Mouse (Mus musculus): ENCODE measurements around the gene Fkbp15. TPM values are rescaled to one million over a fixed set of nuclear protein-coding genes. Genes with fewer than 3 reads are reported as not detected.

The Fkbp15 gene
- polyA plus RNA-seq, 1 experiment: 26.4 TPM

GRCm38 (mm10) chr4:62331977-62332376 is 28.4 kb downstream of the Fkbp15 start:
- Histone ChIP-seq H3K27me3 (ENCODE audit: control insufficient read depth, insufficient read depth, low read length) (no peaks in the 10 kb centered on the region), H3K4me1 (ENCODE audit: control insufficient read depth, insufficient read depth, low read length) (no peaks in the 10 kb centered on the region), H3K4me3 (replicated peaks; ENCODE audit: insufficient read depth, low read depth, low read length) (no peak overlapping the region), H3K27ac (ENCODE audit: insufficient read depth, low read length) (no peak overlapping the region)
- WGBS: 70% methylated on average over 5 of the region's 5 CpGs
- no peak for DNase-seq
- no peak for TF ChIP-seq CTCF (IDR thresholded peaks at IDR 0.05; ENCODE audit: borderline replicate concordance, insufficient read depth, low read depth, low read length)
- no peak for TF ChIP-seq POLR2A (IDR thresholded peaks at IDR 0.05; ENCODE audit: borderline replicate concordance, insufficient read depth, low read length)

DNA sequence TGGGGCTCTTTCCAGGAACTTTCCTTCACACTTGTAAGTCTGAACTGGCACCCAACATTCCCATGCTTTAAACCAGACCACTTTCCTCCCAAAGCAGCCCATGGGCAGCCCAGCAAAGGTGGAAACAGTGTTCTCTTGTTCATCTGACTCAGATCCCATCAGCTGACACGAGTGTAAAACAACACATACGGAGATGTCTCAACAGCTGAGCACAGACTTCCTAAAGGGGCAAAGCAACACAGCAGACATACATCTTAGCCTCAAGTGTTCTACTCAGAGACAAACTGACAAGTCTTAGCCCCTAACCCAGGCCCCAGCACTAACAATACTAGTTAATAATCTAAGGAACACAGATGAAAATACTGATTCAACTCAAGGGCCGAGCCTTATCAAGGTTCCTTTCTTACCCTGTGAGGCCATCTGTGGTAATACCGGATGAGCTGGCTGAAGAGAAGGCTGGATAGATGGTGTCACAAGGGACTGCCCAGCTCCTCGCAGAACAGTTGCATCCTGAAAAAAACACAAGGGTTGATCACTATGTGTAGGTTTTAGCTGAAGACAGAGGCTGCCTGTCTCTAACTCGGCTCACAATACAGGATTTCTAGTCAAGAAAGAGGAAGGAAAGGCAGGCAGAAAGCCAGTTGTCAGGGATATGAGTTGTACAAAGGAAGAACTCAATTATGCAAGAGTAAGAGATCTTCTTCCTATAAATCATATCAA is 31.2 kb downstream of the Fkbp15 start:
- Histone ChIP-seq H3K27ac (ENCODE audit: insufficient read depth, low read length) (no peak overlapping the region), H3K4me3 (replicated peaks; ENCODE audit: insufficient read depth, low read depth, low read length) (no peak overlapping the region), H3K4me1 (ENCODE audit: control insufficient read depth, insufficient read depth, low read length) (no peaks in the 10 kb centered on the region), H3K27me3 (ENCODE audit: control insufficient read depth, insufficient read depth, low read length) (no peaks in the 10 kb centered on the region)
- no peak for DNase-seq
- TF ChIP-seq CTCF (IDR thresholded peaks at IDR 0.05; ENCODE audit: borderline replicate concordance, insufficient read depth, low read depth, low read length): no peak
- no peak for TF ChIP-seq POLR2A (IDR thresholded peaks at IDR 0.05; ENCODE audit: borderline replicate concordance, insufficient read depth, low read length)
- 87% methylated on average over 6 of the region's 6 CpGs for WGBS

DNA sequence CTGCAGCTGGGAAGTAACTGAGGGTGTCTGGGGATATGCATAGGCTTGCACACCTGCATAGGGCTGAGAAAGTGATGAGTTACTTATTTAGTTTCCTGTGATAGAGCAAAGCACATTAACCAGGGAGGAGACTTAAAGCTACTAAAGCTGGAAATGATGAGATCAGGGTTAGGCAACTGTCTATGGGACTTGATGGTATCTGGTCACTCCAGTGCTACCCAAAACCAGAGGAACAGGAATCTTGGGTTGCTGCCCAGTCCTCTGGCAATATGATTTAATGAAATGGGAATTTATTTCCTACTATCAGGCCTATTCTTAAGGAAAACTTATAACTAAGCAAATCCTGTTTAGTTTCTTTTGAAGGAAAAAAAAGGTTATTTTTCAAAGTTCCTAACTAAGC is 34.2 kb downstream of the Fkbp15 start:
- no peak overlapping the region for H3K27ac ChIP-seq (ENCODE audit: insufficient read depth, low read length)
- no peak for DNase-seq
- no peak overlapping the region for H3K4me3 ChIP-seq (replicated peaks; ENCODE audit: insufficient read depth, low read depth, low read length)
- TF ChIP-seq CTCF (IDR thresholded peaks at IDR 0.05; ENCODE audit: borderline replicate concordance, insufficient read depth, low read depth, low read length) (no peak), POLR2A (IDR thresholded peaks at IDR 0.05; ENCODE audit: borderline replicate concordance, insufficient read depth, low read length) (no peak)
- H3K4me1 ChIP-seq (ENCODE audit: control insufficient read depth, insufficient read depth, low read length): no peaks in the 10 kb centered on the region
- no peaks in the 10 kb centered on the region for H3K27me3 ChIP-seq (ENCODE audit: control insufficient read depth, insufficient read depth, low read length)

DNA sequence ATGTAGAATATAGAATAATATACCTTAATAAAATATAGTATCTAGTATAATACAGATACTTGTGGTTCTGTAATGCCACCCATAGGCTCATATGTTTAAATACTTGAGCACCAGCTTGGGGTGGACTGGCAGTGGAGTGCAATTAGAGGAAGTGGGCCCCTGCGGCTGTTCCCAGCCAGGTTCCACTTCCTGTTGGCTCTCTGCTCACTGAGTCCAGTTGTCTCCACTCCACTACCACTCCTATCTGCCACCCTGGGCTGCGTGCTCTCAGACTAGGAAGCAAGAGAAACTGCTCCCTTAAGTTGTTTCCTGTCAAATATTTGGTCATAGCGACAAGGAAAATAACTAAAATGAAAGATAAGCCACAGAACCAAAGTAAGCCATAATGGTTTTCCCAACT is 37.7 kb downstream of the Fkbp15 start:
- no peak for DNase-seq
- Histone ChIP-seq H3K27ac (ENCODE audit: insufficient read depth, low read length) (no peak overlapping the region), H3K4me3 (replicated peaks; ENCODE audit: insufficient read depth, low read depth, low read length) (no peak overlapping the region), H3K4me1 (ENCODE audit: control insufficient read depth, insufficient read depth, low read length) (no peaks in the 10 kb centered on the region), H3K27me3 (ENCODE audit: control insufficient read depth, insufficient read depth, low read length) (no peaks in the 10 kb centered on the region)
- TF ChIP-seq CTCF (IDR thresholded peaks at IDR 0.05; ENCODE audit: borderline replicate concordance, insufficient read depth, low read depth, low read length): no peak
- TF ChIP-seq POLR2A (IDR thresholded peaks at IDR 0.05; ENCODE audit: borderline replicate concordance, insufficient read depth, low read length): no peak
- 91% methylated on average over 3 of the region's 3 CpGs for WGBS

- TF ChIP-seq POLR2A (IDR thresholded peaks at IDR 0.05; ENCODE audit: borderline replicate concordance, insufficient read depth, low read length) (no peak), CTCF (IDR thresholded peaks at IDR 0.05; ENCODE audit: borderline replicate concordance, insufficient read depth, low read depth, low read length) (no peak)
- DNase-seq: no peak
Measured at GRCm38 (mm10) chr4:62318294-62318693, 42.1 kb downstream of the Fkbp15 start.

DNA sequence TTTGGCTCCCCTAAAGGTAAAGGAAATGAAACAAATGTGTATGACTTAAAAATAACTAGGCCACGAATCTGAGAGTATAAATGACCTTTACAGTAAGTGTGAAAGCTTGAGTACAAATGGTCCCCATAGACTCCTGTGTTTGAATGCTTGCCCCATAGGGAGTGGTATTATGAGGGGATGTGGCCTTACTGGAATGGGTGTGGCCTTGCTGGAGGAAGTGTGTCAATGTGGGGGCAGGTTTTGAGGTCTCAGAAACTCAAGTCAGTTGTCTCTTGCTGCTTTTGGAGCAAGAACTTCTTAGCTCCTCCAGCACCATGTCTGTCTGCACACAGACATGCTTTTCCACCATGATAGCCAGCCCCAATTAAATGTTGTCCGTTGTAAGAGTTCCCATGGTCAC is 43.9 kb downstream of the Fkbp15 start:
- DNase-seq: no peak
- 81% methylated on average over 2 of the region's 2 CpGs for WGBS
- Histone ChIP-seq H3K4me3 (replicated peaks; ENCODE audit: insufficient read depth, low read depth, low read length) (no peak overlapping the region), H3K27me3 (ENCODE audit: control insufficient read depth, insufficient read depth, low read length) (no peaks in the 10 kb centered on the region), H3K4me1 (ENCODE audit: control insufficient read depth, insufficient read depth, low read length) (no peaks in the 10 kb centered on the region), H3K27ac (ENCODE audit: insufficient read depth, low read length) (no peak overlapping the region)
- TF ChIP-seq POLR2A (IDR thresholded peaks at IDR 0.05; ENCODE audit: borderline replicate concordance, insufficient read depth, low read length) (no peak), CTCF (IDR thresholded peaks at IDR 0.05; ENCODE audit: borderline replicate concordance, insufficient read depth, low read depth, low read length) (no peak)

More at GRCm38 (mm10) chr4:62318294-62318693, 42.1 kb downstream of the Fkbp15 start:
- Histone ChIP-seq H3K4me1 (ENCODE audit: control insufficient read depth, insufficient read depth, low read length) (no peaks in the 10 kb centered on the region), H3K4me3 (replicated peaks; ENCODE audit: insufficient read depth, low read depth, low read length) (no peak overlapping the region), H3K27me3 (ENCODE audit: control insufficient read depth, insufficient read depth, low read length) (no peaks in the 10 kb centered on the region), H3K27ac (ENCODE audit: insufficient read depth, low read length) (no peak overlapping the region)
- 81% methylated on average over 1 of the region's 1 CpGs for WGBS

DNA sequence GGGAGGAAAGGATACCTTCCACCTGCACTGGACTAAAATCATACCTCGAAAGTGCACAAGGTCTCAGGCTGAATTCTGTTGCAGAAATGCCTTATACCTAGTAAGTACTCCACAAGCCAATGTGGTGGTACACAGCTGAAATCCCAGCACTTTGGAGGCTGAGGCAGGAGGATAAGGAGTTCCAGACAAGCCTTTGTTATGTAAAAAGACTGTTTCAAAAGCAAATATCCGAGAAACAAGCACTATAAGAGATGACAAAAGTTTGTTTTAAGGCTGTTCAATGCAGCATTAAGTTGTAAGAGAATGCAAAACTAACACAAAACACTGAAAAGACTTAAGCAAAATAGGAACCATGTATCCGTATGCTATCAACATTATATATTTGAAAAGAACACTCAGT is 45.8 kb downstream of the Fkbp15 start:
- TF ChIP-seq POLR2A (IDR thresholded peaks at IDR 0.05; ENCODE audit: borderline replicate concordance, insufficient read depth, low read length): no peak
- TF ChIP-seq CTCF (IDR thresholded peaks at IDR 0.05; ENCODE audit: borderline replicate concordance, insufficient read depth, low read depth, low read length): no peak
- H3K27me3 ChIP-seq (ENCODE audit: control insufficient read depth, insufficient read depth, low read length): no peaks in the 10 kb centered on the region
- H3K27ac ChIP-seq (ENCODE audit: insufficient read depth, low read length): no peak overlapping the region
- 87% methylated on average over 3 of the region's 3 CpGs for WGBS
- H3K4me1 ChIP-seq (ENCODE audit: control insufficient read depth, insufficient read depth, low read length): no peaks in the 10 kb centered on the region
- H3K4me3 ChIP-seq (replicated peaks; ENCODE audit: insufficient read depth, low read depth, low read length): no peak overlapping the region
- no peak for DNase-seq

DNA sequence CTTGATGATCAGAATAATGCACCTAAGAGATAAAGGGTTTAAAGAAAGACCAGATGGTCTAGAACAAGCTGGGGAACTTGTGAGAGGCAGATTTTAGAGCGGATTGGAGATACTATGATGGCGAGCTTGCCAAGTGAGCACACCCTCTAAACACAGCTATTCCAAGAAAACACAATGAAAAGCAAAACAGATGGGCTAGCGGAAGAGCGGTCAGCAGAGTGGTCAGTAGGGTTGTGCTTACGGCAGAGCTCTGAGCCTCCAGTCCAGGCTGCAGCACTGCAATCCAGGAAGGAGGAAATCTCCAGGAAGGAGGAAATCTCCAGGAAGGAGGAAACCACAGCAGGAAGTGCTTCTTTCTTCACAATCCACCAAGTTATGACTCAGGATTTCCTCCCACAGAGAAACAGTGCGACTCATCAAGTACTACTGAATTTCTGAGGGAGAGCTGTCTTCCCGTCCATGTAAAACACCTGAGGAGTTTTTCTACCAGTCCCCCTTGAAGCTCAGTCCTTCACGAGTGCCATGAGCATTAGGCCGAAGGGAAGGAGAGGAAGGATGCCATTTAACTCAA is 46.6 kb downstream of the Fkbp15 start:
- TF ChIP-seq CTCF (IDR thresholded peaks at IDR 0.05; ENCODE audit: borderline replicate concordance, insufficient read depth, low read depth, low read length): no peak
- TF ChIP-seq POLR2A (IDR thresholded peaks at IDR 0.05; ENCODE audit: borderline replicate concordance, insufficient read depth, low read length): no peak
- no peak overlapping the region for H3K27ac ChIP-seq (ENCODE audit: insufficient read depth, low read length)
- WGBS: 76% methylated on average over 9 of the region's 9 CpGs

More for the DNA sequence above, 46.6 kb downstream of the Fkbp15 start:
- H3K4me1 ChIP-seq (ENCODE audit: control insufficient read depth, insufficient read depth, low read length): no peaks in the 10 kb centered on the region
- no peak for DNase-seq
- H3K4me3 ChIP-seq (replicated peaks; ENCODE audit: insufficient read depth, low read depth, low read length): no peak overlapping the region
- H3K27me3 ChIP-seq (ENCODE audit: control insufficient read depth, insufficient read depth, low read length): no peaks in the 10 kb centered on the region
